Mouse (Mus musculus): ENCODE results near the gene Ugt1a10.

Ugt1a10 gene

GRCm38 (mm10) chr1:88268070-88268469 is 212.9 kb downstream of the Ugt1a10 start:
- in situ Hi-C loops (cut with MseI, MboI) = no loop called here

All from mouse trophoblast stem cell (cell line).